Mouse (Mus musculus) hindbrain, embryonic 11.5 days (tissue): Measurements from ENCODE around the gene Grid1. TPM values are rescaled to one million over a fixed set of nuclear protein-coding genes. Genes with fewer than 3 reads are reported as not detected.
A peak's percentile ranks its signal among the peaks of the same experiment; 100 is the strongest.

Experiments used
- ATAC-seq: fragments of 200-750 bp; cut with Nextera tagmentation; 2 replicates; pipeline ENCODE4 v1.8.0; 2017; ENCODE audit warnings: mild to moderate bottlenecking, moderate TSS enrichment, moderate library complexity; ENCODE audit not compliant: low FRiP score
- DNase-seq: peaks from one replicate; pipeline ENCODE4 v3.0.0-alpha.2; 2015; ENCODE audit warnings: low spot score
- H3K27ac ChIP-seq: fragments of 300-500 bp; sonication (generic); 2 replicates; pipeline ENCODE4 v1.5.1; 2014; ENCODE audit warnings: mild to moderate bottlenecking, low read depth, low read length
- H3K27me3 ChIP-seq: fragments of 300-500 bp; sonication (generic); 2 replicates; pipeline ENCODE4 v1.6.1; 2014; ENCODE audit warnings: mild to moderate bottlenecking, low read length, moderate library complexity, mixed read lengths; ENCODE audit not compliant: control insufficient read depth, insufficient read depth
- H3K36me3 ChIP-seq: fragments of 300-500 bp; sonication (generic); 2 replicates; pipeline ENCODE4 v1.6.1; 2014; ENCODE audit warnings: mild to moderate bottlenecking, low read length, moderate library complexity, mixed read lengths; ENCODE audit not compliant: control insufficient read depth, insufficient read depth
- H3K4me1 ChIP-seq: fragments of 300-500 bp; sonication (generic); replicated peaks from 2 replicates; pipeline ENCODE4 v1.6.1; 2014; ENCODE audit warnings: low read length, mixed read lengths; ENCODE audit not compliant: control insufficient read depth, insufficient read depth
- H3K4me2 ChIP-seq: fragments of 300-500 bp; sonication (generic); replicated peaks from 2 replicates; pipeline ENCODE4 v1.6.1; 2014; ENCODE audit warnings: mild to moderate bottlenecking, low read depth, low read length
- H3K4me3 ChIP-seq: fragments of 300-500 bp; sonication (generic); 2 replicates; pipeline ENCODE4 v1.5.1; 2014; ENCODE audit warnings: low read depth, low read length
- H3K9ac ChIP-seq: fragments of 300-500 bp; sonication (generic); 2 replicates; pipeline ENCODE4 v1.6.1; 2014; ENCODE audit warnings: low read depth, low read length
- H3K9me3 ChIP-seq: fragments of 300-500 bp; sonication (generic); 2 replicates; pipeline ENCODE4 v1.6.1; 2016; ENCODE audit warnings: low read length; ENCODE audit not compliant: control insufficient read depth
- WGBS: fragments of 180-500 bp; shearing (Covaris S2); extraction: QIAGEN DNeasy Blood & Tissue Kit; methylation state at CpG from one replicate; pipeline ENCODE4 v1.1.7; 2014; 5-methylcytosine and 5-hydroxymethylcytosine counted together
- polyA plus RNA-seq: library from polyadenylated mRNA; unstranded; fragments of >200 nt; fragmentation: Nextera tagmentation; extraction: Ambion mirVana; gene quantifications from 2 replicates; pipeline ENCODE4 v1.2.1, GENCODE M21; 2014

The Grid1 gene
- polyA plus RNA-seq, 1 experiment from 2014 or later = 0.54 TPM

- Histone ChIP-seq H3K36me3 (no peaks in the 10 kb centered on the region), H3K4me3 (no peak overlapping the region), H3K9me3 (no peaks in the 10 kb centered on the region), H3K9ac (no peak overlapping the region), H3K4me2 (no peak overlapping the region), H3K4me1 (no peaks in the 10 kb centered on the region), H3K27ac (no peak overlapping the region), H3K27me3 (no peaks in the 10 kb centered on the region)
- WGBS = 86% methylated on average over 7 of the region's 7 CpGs
- DNase-seq (no peak), ATAC-seq (no peak)
Measured at GRCm38 (mm10) chr14:35138069-35138468, 318.2 kb downstream of the Grid1 start.

DNA sequence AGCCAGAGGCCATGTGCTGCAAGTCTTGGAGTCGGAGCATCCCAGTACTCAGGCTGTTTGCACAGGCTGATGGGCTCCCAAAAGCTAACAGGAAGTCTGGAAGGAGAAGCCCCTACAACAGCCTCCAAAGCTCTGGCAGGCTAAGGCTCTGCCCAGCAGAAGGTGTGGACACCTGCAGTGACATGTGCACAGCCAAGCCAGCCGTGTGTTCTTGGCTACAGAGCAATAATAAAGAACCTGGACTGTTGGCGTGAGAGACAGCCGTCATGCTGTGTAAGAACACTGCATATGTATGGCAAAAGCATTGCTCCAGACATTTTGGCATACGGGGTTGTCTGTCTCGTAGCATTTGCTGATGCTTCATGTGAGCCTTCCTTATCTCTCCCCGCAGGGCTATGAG is 319.9 kb downstream of the Grid1 start:
- DNase-seq = no peak
- Histone ChIP-seq H3K4me2 (no peak overlapping the region), H3K36me3 (no peaks in the 10 kb centered on the region), H3K4me3 (no peak overlapping the region), H3K9ac (no peak overlapping the region), H3K27me3 (no peaks in the 10 kb centered on the region), H3K4me1 (no peaks in the 10 kb centered on the region), H3K9me3 (no peaks in the 10 kb centered on the region), H3K27ac (no peak overlapping the region)
- ATAC-seq = no peak
- WGBS = 79% methylated on average over 7 of the region's 7 CpGs

GRCm38 (mm10) chr14:35152450-35152849 is 332.5 kb downstream of the Grid1 start:
- no peaks in the 10 kb centered on the region for H3K9me3 ChIP-seq
- DNase-seq = no peak
- H3K4me1 ChIP-seq = no peaks in the 10 kb centered on the region
- no peaks in the 10 kb centered on the region for H3K27me3 ChIP-seq
- no peak overlapping the region for H3K4me2 ChIP-seq
- no peak for ATAC-seq
- no peaks in the 10 kb centered on the region for H3K36me3 ChIP-seq
- H3K9ac ChIP-seq = no peak overlapping the region
- WGBS = 89% methylated on average over 3 of the region's 3 CpGs
- H3K4me3 ChIP-seq = no peak overlapping the region
- no peak overlapping the region for H3K27ac ChIP-seq

- Histone ChIP-seq H3K9ac (no peak overlapping the region), H3K27ac (no peak overlapping the region), H3K36me3 (no peaks in the 10 kb centered on the region), H3K4me1 (no peaks in the 10 kb centered on the region), H3K9me3 (no peaks in the 10 kb centered on the region), H3K4me2 (no peak overlapping the region), H3K4me3 (no peak overlapping the region), H3K27me3 (no peaks in the 10 kb centered on the region)
- ATAC-seq (no peak), DNase-seq (no peak)
- 71% methylated on average over 3 of the region's 3 CpGs for WGBS
Measured at GRCm38 (mm10) chr14:35153701-35154277, 333.9 kb downstream of the Grid1 start.

- 77% methylated on average over 3 of the region's 3 CpGs for WGBS
- H3K9me3 ChIP-seq = no peaks in the 10 kb centered on the region
- DNase-seq = no peak
- no peaks in the 10 kb centered on the region for H3K4me1 ChIP-seq
- H3K27me3 ChIP-seq = no peaks in the 10 kb centered on the region
- no peaks in the 10 kb centered on the region for H3K36me3 ChIP-seq
- H3K27ac ChIP-seq = no peak overlapping the region
- no peak overlapping the region for H3K4me2 ChIP-seq
- ATAC-seq = no peak
- H3K4me3 ChIP-seq = no peak overlapping the region
- no peak overlapping the region for H3K9ac ChIP-seq
Measured at GRCm38 (mm10) chr14:35154364-35154763, 334.5 kb downstream of the Grid1 start.

DNA sequence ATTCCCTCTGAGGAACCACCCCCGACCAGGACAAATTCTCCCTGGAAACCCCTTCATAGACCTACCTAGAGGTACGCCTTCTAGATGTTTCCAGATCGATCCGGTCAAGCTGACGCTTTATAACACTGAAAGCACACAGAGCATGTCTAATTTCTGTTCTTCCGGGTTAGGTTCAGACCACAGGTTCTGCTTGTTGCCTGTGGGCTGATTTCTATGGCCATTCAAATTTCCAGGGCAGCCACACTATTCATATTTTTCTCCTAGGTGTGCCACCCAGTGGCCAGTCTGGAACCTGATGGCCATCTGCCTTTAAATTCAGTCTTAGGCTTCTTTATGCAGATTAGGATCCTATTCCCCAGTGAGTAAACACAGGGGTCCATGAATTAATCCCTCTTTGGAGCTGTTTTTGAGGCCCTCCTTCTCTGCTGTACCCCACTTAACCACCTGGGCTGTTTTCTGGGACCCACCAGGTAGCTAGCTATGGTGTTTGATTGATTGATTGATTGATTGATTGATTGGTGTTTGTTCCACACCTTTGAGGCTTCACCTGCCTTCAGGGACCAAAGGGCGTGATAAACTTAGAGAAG is 337.3 kb downstream of the Grid1 start:
- no peaks in the 10 kb centered on the region for H3K9me3 ChIP-seq
- no peaks in the 10 kb centered on the region for H3K36me3 ChIP-seq
- H3K9ac ChIP-seq = no peak overlapping the region
- DNase-seq (peak; percentile 6), ATAC-seq (peak; percentile 49)
- no peak overlapping the region for H3K4me3 ChIP-seq
- H3K4me1 ChIP-seq = no peaks in the 10 kb centered on the region
- 84% methylated on average over 7 of the region's 7 CpGs for WGBS
- no peak overlapping the region for H3K4me2 ChIP-seq
- no peak overlapping the region for H3K27ac ChIP-seq
- no peaks in the 10 kb centered on the region for H3K27me3 ChIP-seq

DNA sequence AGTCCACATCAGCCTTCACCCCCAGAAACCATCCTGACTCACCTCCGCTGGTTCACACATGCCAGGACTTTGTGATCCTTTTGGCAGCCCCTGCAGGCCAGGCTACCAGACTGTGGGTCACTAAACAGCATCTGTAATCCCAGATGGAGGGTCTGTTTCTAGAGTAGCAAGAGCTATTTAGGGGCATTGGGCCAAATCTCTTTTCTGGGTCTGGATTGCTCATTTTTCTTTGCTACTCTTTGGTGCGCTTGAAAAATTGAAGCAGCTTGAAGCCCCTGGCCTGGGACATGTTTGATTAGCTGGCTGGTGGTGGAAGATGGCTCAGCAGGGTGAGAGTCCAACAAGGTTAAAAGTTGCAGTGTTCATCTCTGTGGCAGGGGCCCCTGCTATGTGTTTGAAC is 339.4 kb downstream of the Grid1 start:
- Histone ChIP-seq H3K4me1 (no peaks in the 10 kb centered on the region), H3K9me3 (no peaks in the 10 kb centered on the region), H3K27me3 (no peaks in the 10 kb centered on the region), H3K27ac (no peak overlapping the region), H3K36me3 (no peaks in the 10 kb centered on the region), H3K4me3 (no peak overlapping the region), H3K4me2 (no peak overlapping the region), H3K9ac (no peak overlapping the region)
- ATAC-seq = no peak
- WGBS = 80% methylated on average over 2 of the region's 2 CpGs
- DNase-seq = no peak

GRCm38 (mm10) chr14:35167451-35167850 is 347.5 kb downstream of the Grid1 start:
- H3K36me3 ChIP-seq = no peaks in the 10 kb centered on the region
- 84% methylated on average over 2 of the region's 2 CpGs for WGBS
- DNase-seq (no peak), ATAC-seq (no peak)
- no peaks in the 10 kb centered on the region for H3K9me3 ChIP-seq
- H3K27me3 ChIP-seq = no peaks in the 10 kb centered on the region
- H3K9ac ChIP-seq = no peak overlapping the region
- H3K4me1 ChIP-seq = no peaks in the 10 kb centered on the region
- H3K27ac ChIP-seq = no peak overlapping the region
- no peak overlapping the region for H3K4me2 ChIP-seq
- H3K4me3 ChIP-seq = no peak overlapping the region

DNA sequence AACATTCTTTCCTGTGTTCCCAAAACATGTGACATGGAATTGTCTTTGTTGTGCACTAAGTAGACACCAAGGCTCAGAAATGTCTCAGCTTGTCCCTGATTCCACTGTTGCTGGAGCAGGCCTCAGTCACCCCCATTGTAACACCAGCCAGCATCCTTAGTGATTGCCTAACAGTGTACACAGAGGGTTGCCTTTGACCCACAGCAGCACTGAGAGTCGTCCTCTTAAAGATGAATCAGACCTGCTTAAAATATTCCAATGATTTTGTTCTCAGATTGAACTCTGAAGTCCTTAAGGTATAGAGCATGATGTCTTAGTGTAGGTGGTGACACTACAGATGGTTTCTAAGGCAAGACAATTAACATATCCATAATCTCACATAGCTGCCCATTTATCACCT is 354.0 kb downstream of the Grid1 start:
- Histone ChIP-seq H3K27me3 (no peaks in the 10 kb centered on the region), H3K27ac (no peak overlapping the region), H3K4me2 (no peak overlapping the region), H3K9ac (no peak overlapping the region), H3K4me1 (no peaks in the 10 kb centered on the region), H3K9me3 (no peaks in the 10 kb centered on the region), H3K4me3 (no peak overlapping the region), H3K36me3 (no peaks in the 10 kb centered on the region)
- DNase-seq = no peak
- WGBS = 75% methylated on average over 1 of the region's 1 CpGs
- no peak for ATAC-seq
